Mouse (Mus musculus) CH12.LX (cell line): ENCODE results near the gene Uchl4. TPM values are rescaled to one million over a fixed set of nuclear protein-coding genes. Genes with fewer than 3 reads are reported as not detected.

Source experiments
- DNase-seq: peaks from one replicate; pipeline ENCODE4 v3.0.0-alpha.2; 2013; ENCODE audit errors: extremely low read depth
- H3K27ac ChIP-seq: 2 replicates; pipeline ENCODE4 v1.5.1; 2012; ENCODE audit warnings: low read depth, mild to moderate bottlenecking, control low read depth, moderate library complexity; ENCODE audit not compliant: insufficient read depth
- H3K27me3 ChIP-seq: replicated peaks from 2 replicates; pipeline ENCODE3; 2012; ENCODE audit warnings: inconsistent platforms
- H3K36me3 ChIP-seq, 2 experiments: replicated peaks in 1 of 2; 2 replicates each; pipeline versions ENCODE3 to v1.6.1; 2012; ENCODE audit warnings: inconsistent platforms in 1 of 2, low read length in 1 of 2, mild to moderate bottlenecking in 1 of 2, mixed read lengths in 1 of 2, moderate library complexity in 1 of 2; ENCODE audit not compliant: control insufficient read depth in 1 of 2, insufficient read depth in 1 of 2
- H3K4me1 ChIP-seq, 2 experiments: 2 replicates each; pipeline ENCODE4 v1.6.1; 2012; ENCODE audit warnings: inconsistent platforms in 1 of 2, moderate library complexity in 1 of 2; ENCODE audit not compliant: insufficient read depth in 2 of 2, control insufficient read depth in 1 of 2
- H3K4me2 ChIP-seq: 2 replicates; pipeline ENCODE4 v1.6.1; 2012; ENCODE audit warnings: low read depth, mild to moderate bottlenecking, control low read depth; ENCODE audit not compliant: poor library complexity, insufficient read depth, severe bottlenecking
- H3K4me3 ChIP-seq, 3 experiments: fragments of 150-350 bp in 1 of 3; sonication (generic) in 1 of 3; replicated peaks in 1 of 3; 2 replicates each; pipeline versions ENCODE3 to v1.5.1; 2011 to 2012; ENCODE audit warnings: low read depth in 2 of 3, low read length in 2 of 3, mild to moderate bottlenecking in 2 of 3, moderate library complexity in 2 of 3, control low read depth in 1 of 3, improper control_type of control experiment in 1 of 3, inconsistent platforms in 1 of 3, mixed read lengths in 1 of 3; ENCODE audit not compliant: poor library complexity in 1 of 3
- H3K79me2 ChIP-seq: replicated peaks from 2 replicates; pipeline ENCODE4 v1.6.1; 2012; ENCODE audit warnings: mild to moderate bottlenecking, moderate library complexity; ENCODE audit not compliant: control insufficient read depth, poor library complexity, insufficient read depth, severe bottlenecking; ENCODE audit errors: extremely low read depth
- H3K9ac ChIP-seq: 2 replicates; pipeline ENCODE4 v1.6.1; 2012; ENCODE audit warnings: low read depth, mild to moderate bottlenecking, control low read depth, moderate library complexity; ENCODE audit not compliant: insufficient read depth
- H3K9me3 ChIP-seq: replicated peaks from 2 replicates; pipeline ENCODE3; 2012; ENCODE audit warnings: low read length, inconsistent platforms, mixed read lengths
- E2F4 ChIP-seq: IDR thresholded peaks from 2 replicates; pipeline ENCODE4 v1.6.1; 2011; ENCODE audit warnings: low read depth, low read length, improper control_type of control experiment; ENCODE audit not compliant: insufficient replicate concordance
- ELF1 ChIP-seq: IDR thresholded peaks from 2 replicates; pipeline ENCODE4 v1.6.1; 2014; ENCODE audit warnings: low read depth, mild to moderate bottlenecking, inconsistent platforms, low read length, improper control_type of control experiment
- EP300 ChIP-seq: IDR thresholded peaks from 2 replicates; pipeline ENCODE4 v1.6.1; 2011; ENCODE audit warnings: low read length, improper control_type of control experiment
- HCFC1 ChIP-seq: IDR thresholded peaks from 2 replicates; pipeline ENCODE4 v1.6.1; 2012; ENCODE audit warnings: low read depth, mild to moderate bottlenecking, inconsistent platforms, low read length, improper control_type of control experiment
- JUN ChIP-seq: IDR thresholded peaks from 2 replicates; pipeline ENCODE4 v1.6.1; 2011; ENCODE audit warnings: low read depth, mild to moderate bottlenecking, low read length, improper control_type of control experiment, moderate library complexity; ENCODE audit not compliant: insufficient read depth
- JUND ChIP-seq: conservative IDR thresholded peaks from 2 replicates; pipeline ENCODE4 v1.6.1; 2011; ENCODE audit warnings: low read depth, low read length, improper control_type of control experiment
- MAX ChIP-seq: IDR thresholded peaks from 2 replicates; pipeline ENCODE4 v1.6.1; 2011; ENCODE audit warnings: low read length, improper control_type of control experiment
- MAZ ChIP-seq: IDR thresholded peaks from 2 replicates; pipeline ENCODE4 v1.6.1; 2012; ENCODE audit warnings: low read depth, mild to moderate bottlenecking, inconsistent platforms, low read length, improper control_type of control experiment, moderate library complexity
- MEF2A ChIP-seq: IDR thresholded peaks from 2 replicates; pipeline ENCODE4 v1.6.1; 2014; ENCODE audit warnings: low read depth, mild to moderate bottlenecking, inconsistent platforms, low read length, improper control_type of control experiment, borderline replicate concordance
- NRF1 ChIP-seq: IDR thresholded peaks from 2 replicates; pipeline ENCODE4 v1.6.1; 2014; ENCODE audit warnings: low read depth, mild to moderate bottlenecking, inconsistent platforms, low read length, improper control_type of control experiment, moderate library complexity
- PAX5 ChIP-seq: IDR thresholded peaks from 2 replicates; pipeline ENCODE4 v1.6.1; 2012; ENCODE audit warnings: low read length, inconsistent platforms, mixed read lengths
- POLR2AphosphoS2 ChIP-seq: IDR thresholded peaks from 2 replicates; pipeline ENCODE4 v1.6.1; 2011; ENCODE audit warnings: low read depth, low read length, improper control_type of control experiment
- RCOR1 ChIP-seq: conservative IDR thresholded peaks from 2 replicates; pipeline ENCODE4 v1.6.1; 2012; ENCODE audit warnings: low read depth, mild to moderate bottlenecking, inconsistent platforms, low read length, improper control_type of control experiment
- SIN3A ChIP-seq: IDR thresholded peaks from 2 replicates; pipeline ENCODE4 v1.6.1; 2012; ENCODE audit warnings: low read length, improper control_type of control experiment, inconsistent platforms
- TBP ChIP-seq: conservative IDR thresholded peaks from 2 replicates; pipeline ENCODE4 v1.6.1; 2011; ENCODE audit warnings: low read depth, low read length, improper control_type of control experiment
- TCF12 ChIP-seq: IDR thresholded peaks from 2 replicates; pipeline ENCODE4 v1.6.1; 2014; ENCODE audit warnings: low read depth, mild to moderate bottlenecking, inconsistent platforms, low read length, improper control_type of control experiment
- UBTF ChIP-seq: IDR thresholded peaks from 2 replicates; pipeline ENCODE4 v1.6.1; 2012; ENCODE audit warnings: low read depth, mild to moderate bottlenecking, inconsistent platforms, low read length, improper control_type of control experiment, moderate library complexity
- USF1 ChIP-seq: IDR thresholded peaks from 2 replicates; pipeline ENCODE4 v1.6.1; 2014; ENCODE audit warnings: low read depth, mild to moderate bottlenecking, inconsistent platforms, low read length, improper control_type of control experiment
- ZC3H11A ChIP-seq: IDR thresholded peaks from 2 replicates; pipeline ENCODE4 v1.6.1; 2012; ENCODE audit warnings: low read depth, mild to moderate bottlenecking, inconsistent platforms, low read length, improper control_type of control experiment
- ZMIZ1 ChIP-seq: IDR thresholded peaks from 2 replicates; pipeline ENCODE4 v1.6.1; 2012; ENCODE audit warnings: low read depth, mild to moderate bottlenecking, inconsistent platforms, low read length, improper control_type of control experiment
- ZNF384 ChIP-seq: IDR thresholded peaks from 2 replicates; pipeline ENCODE4 v1.6.1; 2012; ENCODE audit warnings: low read depth, low read length, improper control_type of control experiment, inconsistent platforms
- dilution Hi-C: fragments of 300-500 bp; cut with MboI; formaldehyde crosslinking; loops from 2 replicates; pipeline ENCODE4 v1.14.3; 2020; ENCODE audit warnings: low sequenced_read_pairs; ENCODE audit not compliant: extremely low pct_unique_long_range_greater_than_20kb, extremely low pct_ligation_motif_present
- in situ Hi-C: fragments of 300-500 bp; cut with MboI; formaldehyde crosslinking; loops from 3 replicates; pipeline ENCODE4 v1.14.3; 2019; ENCODE audit warnings: low sequenced_read_pairs, low pct_ligation_motif_present, low pct_unique_long_range_greater_than_20kb, mixed read lengths
- polyA plus RNA-seq: library from polyadenylated mRNA; unstranded; fragments of >175 nt; gene quantifications from 2 replicates; pipeline ENCODE4 v1.2.1, GENCODE M21; 2012; ENCODE audit warnings: low read depth; ENCODE audit not compliant: insufficient read length
- total RNA-seq, 2 experiments: library from RNA; depleted of rRNA; stranded (reverse); fragments of 300-350 nt in 1 of 2; fragments of >200 nt in 1 of 2; gene quantifications; 2 replicates each; pipeline ENCODE4 v1.2.3; 2012 to 2014

Uchl4 gene
- total and polyA plus RNA-seq, 3 experiments = 0.55 to 16.8 (median 8.2) TPM

GRCm38 (mm10) chr9:64236056-64236455 lies 1.1 kb downstream of the Uchl4 start:
- Histone ChIP-seq H3K4me2 (no peak overlapping the region), H3K27me3 (no peaks in the 10 kb centered on the region), H3K27ac (no peak overlapping the region), H3K9ac (no peak overlapping the region), H3K36me3 (peaks cover 9 to 51% of the 10 kb centered on the region in 2 experiments), H3K4me3 (no peak overlapping the region), H3K79me2 (peaks cover 12% of the 10 kb centered on the region), H3K9me3 (no peaks in the 10 kb centered on the region), H3K4me1 (peaks cover 6 to 14% of the 10 kb centered on the region in 2 experiments; a peak in 3 of 4 replicates)
- dilution Hi-C loops (no loop called here), in situ Hi-C loops (no loop called here)
- no peak for TF ChIP-seq USF1
- TF ChIP-seq TBP = no peak
- no peak for TF ChIP-seq ELF1
- TF ChIP-seq PAX5 = no peak
- TF ChIP-seq E2F4 = no peak
- TF ChIP-seq JUN = no peak
- no peak for TF ChIP-seq ZC3H11A
- no peak for TF ChIP-seq TCF12
- no peak for TF ChIP-seq POLR2AphosphoS2
- TF ChIP-seq HCFC1 = no peak
- no peak for TF ChIP-seq UBTF
- TF ChIP-seq MAZ = no peak
- no peak for TF ChIP-seq MEF2A
- no peak for TF ChIP-seq RCOR1
- TF ChIP-seq ZMIZ1 = no peak
- no peak for TF ChIP-seq EP300
- no peak for DNase-seq

GRCm38 (mm10) chr9:64240116-64240515 lies 5.1 kb downstream of the Uchl4 start:
- Histone ChIP-seq H3K36me3 (peaks cover 3 to 25% of the 10 kb centered on the region in 2 experiments), H3K9me3 (no peaks in the 10 kb centered on the region), H3K27me3 (no peaks in the 10 kb centered on the region), H3K27ac (no peak overlapping the region), H3K4me2 (no peak overlapping the region), H3K4me1 (peaks cover 9 to 47% of the 10 kb centered on the region in 2 experiments; a peak in 3 of 4 replicates), H3K4me3 (no peak overlapping the region), H3K79me2 (peaks cover 27% of the 10 kb centered on the region), H3K9ac (no peak overlapping the region)
- in situ Hi-C loops = no loop called here
- no peak for DNase-seq
- dilution Hi-C loops = no loop called here
- TF ChIP-seq HCFC1 (no peak), SIN3A (no peak), ELF1 (no peak), MAZ (no peak), TCF12 (no peak), MAX (no peak), ZNF384 (no peak), JUND (no peak), UBTF (no peak), NRF1 (no peak), POLR2AphosphoS2 (no peak)
